In genomic region chr17:8720961-8721360, GRCm38 (mm10) we compare ENCODE assay signal across 11 mouse cellular contexts.
"Had no signal": no experiment of that assay in that cellular context is flagged by ENCODE, and none has a peak within 500 bp of the region (broad histone marks: within the 10 kb centered on the region; RNA-seq: fewer than 3 reads in every experiment).

No protein-coding gene starts in this region.

- H3K4me1 ChIP-seq: liver, embryonic 15.5 days had no signal

- H3K27ac ChIP-seq: left cerebral cortex, adult 2 months; liver, embryonic 15.5 days; midbrain, embryonic 15.5 days; stomach, postnatal 0 days had no signal

- H3K27me3 ChIP-seq: liver, embryonic 15.5 days; midbrain, embryonic 15.5 days had no signal

- H3K36me3 ChIP-seq: liver, embryonic 15.5 days; midbrain, embryonic 15.5 days had no signal

- H3K4me2 ChIP-seq: liver, embryonic 11.5 days; liver, embryonic 15.5 days; midbrain, embryonic 15.5 days had no signal

- H3K9ac ChIP-seq: liver, embryonic 15.5 days; midbrain, embryonic 15.5 days had no signal

- ATAC-seq: lung, postnatal 0 days; midbrain, embryonic 15.5 days had no signal

- H3K4me3 ChIP-seq: left cerebral cortex, adult 2 months; liver, embryonic 15.5 days; midbrain, embryonic 15.5 days had no signal

- H3K9me3 ChIP-seq: liver, embryonic 15.5 days; midbrain, embryonic 15.5 days had no signal

- DNase-seq: kidney, adult 2 months; kidney, postnatal 25 days; lung, adult 2 months; lung, postnatal 36 days; thymus, postnatal 14 days had no signal
